Mouse (Mus musculus): Measurements from ENCODE around the gene Gemin2.
"Not testable (repeated sequence)": the region's sequence is repeated elsewhere in the genome, so short reads cannot be mapped to it uniquely, and the experiment has no call there.

Gene Gemin2

GRCm38 (mm10) chr12:59013234-59013633 lies at the start of gene Gemin2:
TSS of gene Gemin2 (plus strand) at chr12:59013393.
- peak; percentile 93 to 96 for DNase-seq

DNA sequence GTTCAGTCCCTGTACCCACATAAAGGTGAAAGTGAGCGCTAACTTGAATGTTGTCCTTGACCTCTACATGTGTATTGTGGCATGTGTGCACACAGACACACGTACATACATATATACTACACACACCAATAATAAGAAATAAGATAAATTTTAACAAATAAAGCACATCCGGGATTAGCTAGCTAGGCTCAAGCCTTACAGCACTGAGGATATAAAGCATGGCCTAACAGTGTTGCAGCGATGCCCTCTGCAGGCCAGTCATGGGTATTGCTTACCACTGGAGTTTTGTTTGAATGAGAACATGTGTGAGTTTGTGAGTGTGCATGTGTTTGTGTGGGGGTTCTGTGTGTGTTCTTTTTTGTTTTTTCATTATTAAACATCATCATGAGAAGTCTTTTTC lies 48.6 kb upstream of the Gemin2 start:
- peak; percentile 39 to 48 for DNase-seq

GRCm38 (mm10) chr12:58976966-58977365 lies 36.2 kb upstream of the Gemin2 start:
- DNase-seq = peak; percentile 8 to 10

DNA sequence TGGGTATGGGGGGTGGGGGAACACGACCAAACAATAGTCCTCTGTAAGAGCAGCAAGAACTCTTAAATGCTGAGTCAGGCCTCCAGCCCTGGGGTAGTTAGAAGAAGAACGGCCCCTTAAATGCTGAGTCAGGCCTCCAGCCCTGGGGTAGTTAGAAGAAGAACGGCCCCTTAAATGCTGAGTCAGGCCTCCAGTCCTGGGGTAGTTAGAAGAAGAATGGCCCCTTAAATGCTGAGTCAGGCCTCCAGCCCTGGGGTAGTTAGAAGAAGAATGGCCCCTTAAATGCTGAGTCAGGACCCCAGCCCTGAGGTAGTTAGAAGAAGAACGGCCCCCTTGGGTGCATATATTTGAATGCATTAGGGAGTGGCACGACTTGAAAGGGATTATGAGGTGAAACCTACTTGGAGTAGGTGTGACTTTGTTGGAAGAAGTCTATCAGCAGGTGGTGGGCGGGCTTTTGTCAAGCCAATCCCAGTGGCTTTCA lies 32.0 kb upstream of the Gemin2 start:
- DNase-seq = not testable (repeated sequence)

- DNase-seq = no peak
These were observed 27.4 kb upstream of the Gemin2 start for GRCm38 (mm10) chr12:58985766-58986165.

GRCm38 (mm10) chr12:59010482-59010881 lies 2.7 kb upstream of the Gemin2 start:
- peak; percentile 32 to 36 for DNase-seq

GRCm38 (mm10) chr12:59011275-59011843 lies 1.8 kb upstream of the Gemin2 start:
- no peak for DNase-seq

- peak; percentile 99 to 100 for DNase-seq
These were observed 1.1 kb upstream of the Gemin2 start, which contains the start of gene Sec23a for GRCm38 (mm10) chr12:59011844-59012709. TSS of gene Sec23a (minus strand) at chr12:59012017.

DNA sequence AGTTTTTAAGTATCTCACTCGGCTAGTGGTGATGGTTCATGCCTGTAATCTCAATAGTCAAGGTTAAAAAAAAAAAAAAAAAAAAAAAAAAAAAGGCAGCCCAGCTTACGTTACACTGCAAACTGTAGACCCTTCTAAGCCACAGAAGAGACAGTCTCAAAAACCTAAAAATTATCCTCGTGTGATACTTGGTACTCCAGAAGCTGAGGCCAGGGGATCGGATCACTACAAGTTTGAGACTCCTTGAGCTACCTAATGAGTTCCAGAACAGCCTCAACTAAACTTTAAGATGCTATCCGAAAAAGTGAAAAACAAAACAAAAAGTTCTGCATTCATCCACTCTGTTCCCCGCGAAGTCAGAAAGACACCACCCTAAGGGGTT lies 492 bp upstream of the Gemin2 start:
- no peak for DNase-seq

DNA sequence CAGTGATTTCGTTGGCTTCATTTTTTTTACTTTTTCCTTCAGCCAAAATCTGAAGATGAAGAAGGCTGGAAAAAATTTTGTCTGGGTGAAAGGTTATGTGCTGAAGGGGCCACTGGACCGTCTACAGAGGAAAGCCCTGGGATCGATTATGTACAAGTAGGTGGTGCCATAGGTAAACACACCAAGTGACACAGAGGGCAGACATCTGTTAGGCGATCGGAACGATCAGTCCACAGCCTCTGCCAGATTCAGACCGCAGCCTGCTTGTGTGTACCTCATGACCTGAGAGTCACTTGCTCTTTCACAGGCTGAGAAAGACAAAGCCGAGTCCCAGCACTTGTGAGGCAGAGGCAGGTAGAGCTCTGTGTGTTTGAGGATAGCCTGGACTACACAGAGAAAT lies 4.8 kb downstream of the Gemin2 start:
- no peak for DNase-seq

DNA sequence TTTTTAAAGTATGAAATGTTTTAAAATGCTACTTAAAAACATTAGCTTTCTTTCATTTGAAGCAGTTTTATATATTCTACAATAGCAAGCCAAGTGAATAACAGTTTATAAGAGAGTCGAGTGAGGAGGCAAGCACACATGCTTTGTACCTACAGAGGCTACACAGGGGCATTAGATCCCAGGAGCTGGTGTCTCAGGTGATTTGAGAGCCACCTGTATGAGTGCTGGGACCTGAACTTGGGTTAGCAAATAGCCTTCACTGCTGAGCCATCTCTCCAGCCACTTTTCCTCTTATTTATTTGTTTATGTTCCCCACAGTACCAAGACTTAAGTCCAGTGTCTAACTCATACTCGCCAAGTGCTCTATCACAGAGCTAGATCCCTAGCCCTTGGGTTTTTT lies 6.7 kb downstream of the Gemin2 start:
- no peak for DNase-seq

GRCm38 (mm10) chr12:59021306-59021705 lies 8.1 kb downstream of the Gemin2 start:
- DNase-seq = no peak

- peak in 1 of 2 experiments; percentile 7 for DNase-seq
These were observed 18.9 kb downstream of the Gemin2 start for GRCm38 (mm10) chr12:59032101-59032500.

GRCm38 (mm10) chr12:59039162-59039970 lies 26.2 kb downstream of the Gemin2 start:
- DNase-seq = no peak

DNA sequence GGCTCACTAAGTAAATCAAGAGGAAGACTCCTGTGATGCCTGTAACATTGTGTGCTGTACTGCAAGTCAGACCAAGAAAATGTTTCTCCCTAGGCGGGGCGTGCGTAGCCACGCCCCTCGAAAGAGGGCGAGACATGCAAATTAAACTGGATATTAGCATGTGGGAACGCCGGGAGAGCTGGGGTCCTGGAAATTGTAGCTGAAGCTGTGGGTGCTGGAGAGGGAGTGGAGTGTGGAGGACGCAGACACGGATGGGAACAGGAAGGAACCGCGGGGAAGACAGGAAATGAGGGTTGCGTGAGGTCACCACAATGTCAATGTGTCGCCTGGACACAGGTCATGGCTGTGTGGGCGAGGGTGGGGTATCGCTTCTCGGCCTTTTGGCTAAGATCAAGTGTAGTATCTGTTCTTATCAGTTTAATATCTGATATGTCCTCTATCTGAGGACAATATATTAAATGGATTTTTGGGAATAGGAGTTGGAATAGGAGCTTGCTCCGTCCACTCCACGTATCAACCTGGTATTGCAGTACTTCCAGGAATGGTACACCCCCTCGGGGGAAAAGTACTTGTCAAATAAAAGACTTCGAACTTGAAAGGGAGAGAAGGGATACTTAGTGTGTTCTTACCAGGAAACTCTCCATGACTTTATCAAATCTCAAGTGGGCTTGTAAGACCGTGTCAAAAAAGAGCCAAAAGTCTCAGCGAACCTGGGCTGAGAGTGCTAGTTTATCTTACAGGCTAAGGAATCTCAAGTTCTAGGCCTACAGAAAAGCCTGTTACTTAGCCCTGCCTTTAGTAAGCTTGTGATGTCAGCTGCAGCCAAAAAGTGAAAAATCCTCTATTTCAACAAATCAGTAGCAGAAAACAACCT lies 27.0 kb downstream of the Gemin2 start:
- peak; percentile 68 to 78 for DNase-seq

DNA sequence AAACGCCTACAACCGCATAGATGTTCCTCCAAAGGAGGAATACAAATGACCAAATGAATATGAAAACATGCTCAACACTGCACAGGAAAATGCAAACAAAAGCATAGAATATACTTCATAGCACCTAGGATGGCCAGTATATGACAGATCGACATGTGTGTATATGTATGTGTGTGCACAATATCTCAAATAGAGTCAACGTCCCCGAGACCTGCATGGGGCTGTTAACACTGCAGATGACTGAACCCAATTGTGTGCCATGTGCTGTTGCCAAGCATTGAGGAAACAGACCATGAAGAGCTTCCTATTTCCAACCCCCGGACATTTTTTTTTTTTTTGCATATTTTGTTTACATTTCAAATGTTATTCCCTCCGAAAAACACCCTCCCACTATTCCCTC lies 27.7 kb downstream of the Gemin2 start:
- DNase-seq = no peak

- DNase-seq = no peak
These were observed 39.3 kb downstream of the Gemin2 start for GRCm38 (mm10) chr12:59052470-59052869.

- DNase-seq = no peak
These were observed 40.0 kb downstream of the Gemin2 start for GRCm38 (mm10) chr12:59053166-59053565.

GRCm38 (mm10) chr12:59053976-59054375 lies 40.8 kb downstream of the Gemin2 start:
- no peak for DNase-seq

- DNase-seq = no peak
These were observed 42.1 kb downstream of the Gemin2 start for GRCm38 (mm10) chr12:59055196-59055850.

- no peak for DNase-seq
These were observed 43.0 kb downstream of the Gemin2 start for GRCm38 (mm10) chr12:59056222-59056621.

- not testable (repeated sequence) for DNase-seq
These were observed 45.0 kb downstream of the Gemin2 start for GRCm38 (mm10) chr12:59058242-59058641.
